Mouse (Mus musculus): ENCODE results near the gene Lsm4.

DNA sequence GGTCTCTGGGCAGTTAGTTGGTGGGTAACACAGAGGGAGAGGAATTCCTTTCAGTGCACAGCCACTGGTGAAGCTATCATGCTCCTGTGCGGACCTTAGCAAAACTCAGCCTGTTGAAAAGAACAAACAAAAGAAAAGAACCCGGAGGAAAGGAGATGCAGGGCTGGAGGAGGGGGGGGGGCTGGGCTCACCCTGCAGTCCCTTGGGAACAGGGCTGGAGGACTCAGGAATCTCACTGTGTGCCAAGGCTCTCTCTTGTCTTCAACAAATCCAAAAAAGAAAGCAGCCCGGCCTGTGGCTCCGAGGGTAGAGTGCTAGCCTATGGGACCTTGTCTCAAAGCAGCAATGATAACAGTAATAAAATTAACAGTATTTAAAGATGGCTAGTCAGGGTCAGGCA is 9.4 kb upstream of the Lsm4 start:
- TF ChIP-seq CTCF (IDR thresholded peaks at IDR 0.05; ENCODE audit: low read depth, low read length) (no peak), POLR2A (IDR thresholded peaks at IDR 0.05; ENCODE audit: extremely low read depth, insufficient read depth, low read length) (no peak)

Measured in liver, adult 2 months (tissue).